Mouse (Mus musculus) embryonic facial prominence, embryonic 15.5 days (tissue): ENCODE results near the gene Mfsd10. TPM values are rescaled to one million over a fixed set of nuclear protein-coding genes. Genes with fewer than 3 reads are reported as not detected.

Source experiments
- ATAC-seq: fragments of 200-750 bp; cut with Nextera tagmentation; 2 replicates; pipeline ENCODE4 v1.8.0; 2017; ENCODE audit warnings: low read depth, moderate TSS enrichment; ENCODE audit not compliant: insufficient number of reproducible peaks, low FRiP score, low TSS enrichment
- H3K27ac ChIP-seq: fragments of 300-500 bp; sonication (generic); replicated peaks from 2 replicates; pipeline ENCODE4 v1.5.1; 2015; ENCODE audit warnings: mild to moderate bottlenecking, inconsistent platforms
- H3K27me3 ChIP-seq: fragments of 300-500 bp; sonication (generic); 2 replicates; pipeline ENCODE4 v1.6.1; 2015; ENCODE audit warnings: inconsistent platforms
- H3K36me3 ChIP-seq: fragments of 300-500 bp; sonication (generic); 2 replicates; pipeline ENCODE4 v1.6.1; 2015; ENCODE audit warnings: mild to moderate bottlenecking, inconsistent platforms
- H3K4me1 ChIP-seq: fragments of 300-500 bp; sonication (generic); 2 replicates; pipeline ENCODE4 v1.6.1; 2015; ENCODE audit warnings: inconsistent platforms
- H3K4me2 ChIP-seq: fragments of 300-500 bp; sonication (generic); replicated peaks from 2 replicates; pipeline ENCODE4 v1.6.1; 2015; ENCODE audit warnings: mild to moderate bottlenecking, inconsistent platforms
- H3K4me3 ChIP-seq: fragments of 300-500 bp; sonication (generic); replicated peaks from 2 replicates; pipeline ENCODE4 v1.5.1; 2015; ENCODE audit warnings: mild to moderate bottlenecking, inconsistent platforms
- H3K9ac ChIP-seq: fragments of 300-500 bp; sonication (generic); 2 replicates; pipeline ENCODE4 v1.6.1; 2015; ENCODE audit warnings: inconsistent platforms
- H3K9me3 ChIP-seq: fragments of 300-500 bp; sonication (generic); replicated peaks from 2 replicates; pipeline ENCODE4 v1.6.1; 2016; ENCODE audit warnings: inconsistent platforms
- WGBS: fragments of 180-500 bp; shearing (Covaris S2); methylation state at CpG from one replicate; pipeline ENCODE4 v1.1.7; 2015; 5-methylcytosine and 5-hydroxymethylcytosine counted together
- polyA plus RNA-seq: library from polyadenylated mRNA; unstranded; fragments of >200 nt; fragmentation: Nextera tagmentation; extraction: Ambion mirVana; gene quantifications from 2 replicates; pipeline ENCODE4 v1.2.1, GENCODE M21; 2015

Gene Mfsd10
- polyA plus RNA-seq, 1 experiment from 2014 or later: 148 TPM

DNA sequence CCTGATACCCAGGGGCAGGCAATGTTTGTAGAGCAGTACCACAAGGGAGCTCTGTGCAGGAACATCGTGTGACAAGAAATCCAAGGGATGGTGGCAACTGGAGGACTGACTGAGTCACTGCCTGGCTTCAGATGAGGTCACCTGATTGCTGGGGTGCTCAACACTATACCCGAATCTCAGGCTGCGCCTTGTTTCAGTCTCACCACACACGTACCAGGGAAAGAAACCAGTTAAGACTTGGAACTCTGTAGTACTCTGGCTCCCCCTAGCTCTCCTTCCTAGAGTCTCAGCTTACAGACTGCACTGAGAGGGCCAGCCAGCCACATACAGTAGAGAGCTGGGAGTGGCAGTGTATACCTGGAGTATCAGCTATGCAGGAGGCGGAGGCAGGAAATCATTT, 5.9 kb upstream of the Mfsd10 start:
- H3K4me1 ChIP-seq: 0 out of 2 replicates have a peak, but pooled peaks cover under 1% of the 10 kb centered on the region
- no peaks in the 10 kb centered on the region for H3K27me3 ChIP-seq
- WGBS: 68% methylated on average over 5 of the region's 5 CpGs
- peaks cover 93% of the 10 kb centered on the region for H3K36me3 ChIP-seq
- H3K4me3 ChIP-seq: no peak overlapping the region
- no peak overlapping the region for H3K27ac ChIP-seq
- H3K9ac ChIP-seq: no peak overlapping the region
- no peak for ATAC-seq
- no peaks in the 10 kb centered on the region for H3K9me3 ChIP-seq
- no peak overlapping the region for H3K4me2 ChIP-seq

DNA sequence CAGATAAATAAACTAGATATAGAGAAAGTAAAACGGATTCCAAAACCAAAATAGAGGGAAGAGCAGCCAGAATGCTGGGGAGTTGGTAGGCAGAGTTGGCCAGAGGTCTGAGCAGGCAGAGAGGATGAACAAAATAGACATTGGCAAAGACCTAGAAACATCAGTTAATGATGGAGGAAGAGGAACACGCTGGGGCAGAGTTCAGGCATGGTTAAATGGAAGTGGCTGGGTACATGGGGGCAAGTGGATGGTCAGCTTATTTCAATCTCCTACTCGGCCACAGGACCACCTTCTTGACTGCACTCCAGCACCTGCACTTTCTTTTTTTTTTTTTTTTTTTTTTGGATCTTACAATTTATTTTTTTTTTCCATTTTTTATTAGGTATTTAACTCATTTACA, 5.0 kb upstream of the Mfsd10 start:
- H3K36me3 ChIP-seq: peaks cover 88% of the 10 kb centered on the region

GRCm38 (mm10) chr5:34637591-34638156, 662 bp upstream of the Mfsd10 start:
- H3K9ac ChIP-seq: 0 out of 2 replicates have a peak overlapping the region, but pooled peaks have one; percentile 75
- peak overlapping the region; percentile 90; the same call in 1 of the 2 replicates for H3K27ac ChIP-seq

More for the DNA sequence above, 5.0 kb upstream of the Mfsd10 start:
- Histone ChIP-seq H3K4me1 (peaks cover 10% of the 10 kb centered on the region), H3K27me3 (no peaks in the 10 kb centered on the region), H3K4me2 (no peak overlapping the region), H3K4me3 (no peak overlapping the region), H3K27ac (no peak overlapping the region), H3K9ac (no peak overlapping the region), H3K9me3 (no peaks in the 10 kb centered on the region)
- WGBS: 87% methylated on average over 3 of the region's 3 CpGs
- no peak for ATAC-seq

DNA sequence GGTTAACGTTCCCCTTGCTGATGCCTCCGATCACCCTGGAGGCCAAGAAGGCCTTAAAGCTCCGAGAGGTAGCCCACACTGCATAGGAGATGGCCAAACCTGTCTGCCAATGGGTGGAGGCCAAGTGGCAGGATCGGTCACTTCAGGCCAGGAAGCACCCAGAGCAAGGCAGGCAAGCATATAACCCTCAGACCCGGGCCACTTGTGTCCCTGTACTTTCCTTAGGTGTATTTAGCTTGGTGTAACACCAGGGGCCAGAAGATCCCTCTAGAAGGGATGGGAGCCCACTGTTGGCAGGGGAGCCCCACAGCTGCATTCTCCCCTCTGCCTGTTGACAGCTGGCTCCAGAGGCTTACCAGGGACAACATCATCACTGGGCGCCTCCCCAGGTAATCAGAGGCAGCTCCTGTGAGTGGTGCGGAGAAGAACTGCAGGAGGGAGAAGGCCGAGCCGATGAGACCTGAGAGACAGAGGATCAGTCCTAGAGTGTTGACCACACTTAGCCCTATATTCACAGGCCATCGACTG, 1.3 kb downstream of the Mfsd10 start:
- Histone ChIP-seq H3K4me1 (peaks cover 37% of the 10 kb centered on the region), H3K27me3 (no peaks in the 10 kb centered on the region), H3K4me3 (peak overlapping the region; percentile 58), H3K9me3 (no peaks in the 10 kb centered on the region), H3K4me2 (peak overlapping the region; percentile 88), H3K27ac (peak overlapping the region; percentile 90; the same call in 1 of the 2 replicates), H3K9ac (peak overlapping the region; percentile 75; the same call in 1 of the 2 replicates), H3K36me3 (peaks cover 79% of the 10 kb centered on the region)
- WGBS: 59% methylated on average over 10 of the region's 10 CpGs
- no peak for ATAC-seq

More at GRCm38 (mm10) chr5:34637591-34638156, 662 bp upstream of the Mfsd10 start:
- Histone ChIP-seq H3K4me1 (peaks cover 37% of the 10 kb centered on the region), H3K27me3 (no peaks in the 10 kb centered on the region), H3K36me3 (peaks cover 74% of the 10 kb centered on the region), H3K4me2 (peak overlapping the region; percentile 88), H3K9me3 (no peaks in the 10 kb centered on the region), H3K4me3 (peak overlapping the region; percentile 58; the same call in 1 of the 2 replicates)
- WGBS: 77% methylated on average over 7 of the region's 7 CpGs
- ATAC-seq: no peak

GRCm38 (mm10) chr5:34634746-34635400, 2.1 kb downstream of the Mfsd10 start:
- no peaks in the 10 kb centered on the region for H3K9me3 ChIP-seq
- 87% methylated on average over 13 of the region's 13 CpGs for WGBS
- peaks cover 37% of the 10 kb centered on the region for H3K4me1 ChIP-seq
- no peaks in the 10 kb centered on the region for H3K27me3 ChIP-seq
- H3K27ac ChIP-seq: no peak overlapping the region
- ATAC-seq: no peak
- no peak overlapping the region for H3K4me3 ChIP-seq
- H3K4me2 ChIP-seq: no peak overlapping the region
- H3K36me3 ChIP-seq: peaks cover 79% of the 10 kb centered on the region
- no peak overlapping the region for H3K9ac ChIP-seq

DNA sequence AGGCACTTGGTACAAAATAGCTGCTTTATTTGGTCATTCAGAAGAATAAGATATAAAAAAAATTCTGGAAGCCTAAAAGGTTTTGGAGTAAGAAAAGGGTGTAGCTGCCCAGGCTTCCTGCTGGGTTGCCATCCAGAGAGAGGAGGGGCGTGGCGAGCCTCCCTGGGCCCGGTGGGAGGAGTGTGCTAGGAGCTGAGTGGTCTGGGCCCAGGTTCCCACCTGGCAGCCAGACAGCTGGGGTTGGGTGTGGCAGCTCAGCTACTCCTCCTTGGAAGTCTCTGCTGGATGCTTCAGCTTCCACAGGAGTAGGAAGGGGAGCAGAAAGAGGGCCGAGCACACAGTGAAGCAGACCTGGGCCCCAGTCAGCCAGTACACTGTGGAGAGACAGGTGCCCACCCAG, 3.4 kb downstream of the Mfsd10 start:
- Histone ChIP-seq H3K4me3 (no peak overlapping the region), H3K27ac (no peak overlapping the region; the same call in 1 of the 2 replicates), H3K9ac (no peak overlapping the region), H3K4me1 (peaks cover 37% of the 10 kb centered on the region), H3K27me3 (no peaks in the 10 kb centered on the region), H3K36me3 (peaks cover 78% of the 10 kb centered on the region), H3K9me3 (no peaks in the 10 kb centered on the region), H3K4me2 (no peak overlapping the region)
- WGBS: 60% methylated on average over 4 of the region's 4 CpGs
- ATAC-seq: no peak

- peaks cover 37% of the 10 kb centered on the region for H3K4me1 ChIP-seq
- ATAC-seq: no peak
- H3K9ac ChIP-seq: no peak overlapping the region
Observed at GRCm38 (mm10) chr5:34632996-34633395, 4.0 kb downstream of the Mfsd10 start.

GRCm38 (mm10) chr5:34609966-34610365, 27.0 kb downstream of the Mfsd10 start:
- Histone ChIP-seq H3K36me3 (peaks cover 75% of the 10 kb centered on the region), H3K27me3 (no peaks in the 10 kb centered on the region), H3K4me1 (no peaks in the 10 kb centered on the region), H3K9me3 (no peaks in the 10 kb centered on the region), H3K27ac (no peak overlapping the region), H3K4me3 (no peak overlapping the region), H3K9ac (no peak overlapping the region), H3K4me2 (no peak overlapping the region)
- 85% methylated on average over 4 of the region's 4 CpGs for WGBS
- no peak for ATAC-seq

More at GRCm38 (mm10) chr5:34632996-34633395, 4.0 kb downstream of the Mfsd10 start:
- no peaks in the 10 kb centered on the region for H3K27me3 ChIP-seq
- H3K4me3 ChIP-seq: no peak overlapping the region
- no peaks in the 10 kb centered on the region for H3K9me3 ChIP-seq
- WGBS: 90% methylated on average over 2 of the region's 2 CpGs
- peaks cover 78% of the 10 kb centered on the region for H3K36me3 ChIP-seq
- no peak overlapping the region for H3K4me2 ChIP-seq
- H3K27ac ChIP-seq: no peak overlapping the region

- H3K36me3 ChIP-seq: peaks cover 66% of the 10 kb centered on the region
- H3K4me2 ChIP-seq: no peak overlapping the region
Observed at GRCm38 (mm10) chr5:34608226-34608625, 28.8 kb downstream of the Mfsd10 start.

GRCm38 (mm10) chr5:34607100-34607880, 29.7 kb downstream of the Mfsd10 start:
- peaks cover 67% of the 10 kb centered on the region for H3K36me3 ChIP-seq
- H3K4me3 ChIP-seq: no peak overlapping the region
- WGBS: 80% methylated on average over 8 of the region's 8 CpGs
- no peak overlapping the region for H3K9ac ChIP-seq
- no peak overlapping the region for H3K27ac ChIP-seq
- H3K9me3 ChIP-seq: no peaks in the 10 kb centered on the region
- H3K27me3 ChIP-seq: no peaks in the 10 kb centered on the region
- no peak for ATAC-seq
- H3K4me1 ChIP-seq: no peaks in the 10 kb centered on the region
- H3K4me2 ChIP-seq: no peak overlapping the region

More at GRCm38 (mm10) chr5:34608226-34608625, 28.8 kb downstream of the Mfsd10 start:
- H3K9ac ChIP-seq: no peak overlapping the region
- H3K9me3 ChIP-seq: no peaks in the 10 kb centered on the region
- WGBS: 64% methylated on average over 3 of the region's 3 CpGs
- no peak overlapping the region for H3K27ac ChIP-seq
- no peaks in the 10 kb centered on the region for H3K4me1 ChIP-seq
- ATAC-seq: no peak
- no peak overlapping the region for H3K4me3 ChIP-seq
- H3K27me3 ChIP-seq: no peaks in the 10 kb centered on the region

DNA sequence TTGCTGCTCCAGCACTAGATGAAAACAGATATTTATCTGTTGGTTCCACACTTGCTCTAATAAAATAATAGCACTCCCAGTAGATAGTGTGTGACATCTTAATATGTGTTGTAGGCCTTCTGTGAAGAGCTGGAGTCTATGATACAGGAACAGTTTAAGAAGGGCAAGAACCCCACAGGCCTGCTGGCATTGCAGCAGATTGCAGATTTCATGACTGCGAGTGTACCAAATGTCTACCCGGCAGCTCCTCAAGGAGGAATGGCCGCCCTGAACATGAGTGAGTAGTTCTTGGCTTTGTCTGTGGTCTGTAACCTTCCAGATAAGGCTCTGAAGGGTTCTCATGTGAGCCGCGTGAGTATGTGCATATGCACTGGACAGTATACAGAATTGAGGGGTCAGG, 32.4 kb downstream of the Mfsd10 start:
- Histone ChIP-seq H3K4me1 (no peaks in the 10 kb centered on the region), H3K4me3 (no peak overlapping the region), H3K36me3 (peaks cover 57% of the 10 kb centered on the region), H3K9me3 (no peaks in the 10 kb centered on the region), H3K27me3 (no peaks in the 10 kb centered on the region), H3K4me2 (no peak overlapping the region), H3K27ac (no peak overlapping the region), H3K9ac (no peak overlapping the region)
- no peak for ATAC-seq
- 96% methylated on average over 5 of the region's 5 CpGs for WGBS
